Mouse (Mus musculus): ENCODE data around the gene Yeats2. TPM values are rescaled to one million over a fixed set of nuclear protein-coding genes. Genes with fewer than 3 reads are reported as not detected.

Gene Yeats2
- polyA plus RNA-seq (2012; fragmentation: generic; extraction: Trizol), result 9.6 TPM
- long read RNA-seq, experiment 1, partial matches to known transcripts, result 1 of 3 reads
- long read RNA-seq, experiment 1, other reads (novel, unspliced or antisense), result 2 of 3 reads
- long read RNA-seq, experiment 2, full-length matches to known transcripts, result 28 of 62 reads
- long read RNA-seq, experiment 2, partial matches to known transcripts, result 7 of 62 reads
- long read RNA-seq, experiment 2, other reads (novel, unspliced or antisense), result 27 of 62 reads

- TF ChIP-seq USF1 (IDR thresholded peaks at IDR 0.05; ENCODE audit: low read depth) (no peak), FOSL1 (IDR thresholded peaks at IDR 0.05; ENCODE audit: insufficient read depth, low read length, poor library complexity, severe bottlenecking) (no peak), CEBPB (IDR thresholded peaks at IDR 0.05; ENCODE audit: low read depth) (peak; percentile 42), MYOD1 (IDR thresholded peaks at IDR 0.05; ENCODE audit: control insufficient read depth, insufficient read length, low read depth) (no peak), MYOG (IDR thresholded peaks at IDR 0.05; ENCODE audit: control insufficient read depth, extremely low read depth, insufficient read length) (no peak), MAX (IDR thresholded peaks at IDR 0.05) (peak; percentile 36), CTCF (IDR thresholded peaks at IDR 0.05; ENCODE audit: control insufficient read depth, insufficient read depth, insufficient read length) (no peak)
- Histone ChIP-seq H3K79me3 (ENCODE audit: low read depth) (peaks cover 47% of the 10 kb centered on the region), H3ac (ENCODE audit: control insufficient read depth, insufficient read length, low read depth) (peak within 1 kb of the TSS; percentile 70), H3K79me2 (ENCODE audit: control insufficient read depth, insufficient read depth) (peaks cover 49% of the 10 kb centered on the region), H3K4me3 (ENCODE audit: insufficient read depth, poor library complexity, severe bottlenecking) (peak within 1 kb of the TSS; percentile 78), H3K36me3 (ENCODE audit: control insufficient read depth, insufficient read depth) (no peaks in the 10 kb centered on the region), H3K27me3 (ENCODE audit: control insufficient read depth, insufficient read depth, insufficient read length) (no peaks in the 10 kb centered on the region)
Measured at GRCm38 (mm10) chr16:20140772-20141531, at the start of gene Yeats2. Gene Yeats2, plus strand, starts transcription at chr16:20141063.

GRCm38 (mm10) chr16:20095966-20096365 lies 44.9 kb upstream of the Yeats2 start:
- Histone ChIP-seq H3K79me2 (ENCODE audit: control insufficient read depth, insufficient read depth) (no peaks in the 10 kb centered on the region), H3K27me3 (ENCODE audit: control insufficient read depth, insufficient read depth, insufficient read length) (no peaks in the 10 kb centered on the region), H3K4me3 (ENCODE audit: insufficient read depth, poor library complexity, severe bottlenecking) (no peak overlapping the region), H3K79me3 (ENCODE audit: low read depth) (no peaks in the 10 kb centered on the region), H3K36me3 (ENCODE audit: control insufficient read depth, insufficient read depth) (no peaks in the 10 kb centered on the region), H3ac (ENCODE audit: control insufficient read depth, insufficient read length, low read depth) (no peak overlapping the region)
- no peak for TF ChIP-seq CEBPB (IDR thresholded peaks at IDR 0.05; ENCODE audit: low read depth)
- TF ChIP-seq MAX (IDR thresholded peaks at IDR 0.05), result no peak
- TF ChIP-seq MYOD1 (IDR thresholded peaks at IDR 0.05; ENCODE audit: control insufficient read depth, insufficient read length, low read depth), result no peak
- no peak for TF ChIP-seq MYOG (IDR thresholded peaks at IDR 0.05; ENCODE audit: control insufficient read depth, extremely low read depth, insufficient read length)
- no peak for TF ChIP-seq CTCF (IDR thresholded peaks at IDR 0.05; ENCODE audit: control insufficient read depth, insufficient read depth, insufficient read length)
- no peak for TF ChIP-seq FOSL1 (IDR thresholded peaks at IDR 0.05; ENCODE audit: insufficient read depth, low read length, poor library complexity, severe bottlenecking)
- no peak for TF ChIP-seq USF1 (IDR thresholded peaks at IDR 0.05; ENCODE audit: low read depth)

GRCm38 (mm10) chr16:20097069-20097710 lies 43.7 kb upstream of the Yeats2 start, which contains the start of gene Klhl24:
Gene Klhl24, plus strand, starts transcription at chr16:20097542.
- no peaks in the 10 kb centered on the region for H3K36me3 ChIP-seq (ENCODE audit: control insufficient read depth, insufficient read depth)
- TF ChIP-seq FOSL1 (IDR thresholded peaks at IDR 0.05; ENCODE audit: insufficient read depth, low read length, poor library complexity, severe bottlenecking) (no peak), USF1 (IDR thresholded peaks at IDR 0.05; ENCODE audit: low read depth) (peak; percentile 79), MYOG (IDR thresholded peaks at IDR 0.05; ENCODE audit: control insufficient read depth, extremely low read depth, insufficient read length) (no peak), CTCF (IDR thresholded peaks at IDR 0.05; ENCODE audit: control insufficient read depth, insufficient read depth, insufficient read length) (no peak), CEBPB (IDR thresholded peaks at IDR 0.05; ENCODE audit: low read depth) (no peak), MYOD1 (IDR thresholded peaks at IDR 0.05; ENCODE audit: control insufficient read depth, insufficient read length, low read depth) (no peak), MAX (IDR thresholded peaks at IDR 0.05) (peak; percentile 41)
- H3K79me2 ChIP-seq (ENCODE audit: control insufficient read depth, insufficient read depth), result no peaks in the 10 kb centered on the region
- H3K79me3 ChIP-seq (ENCODE audit: low read depth), result no peaks in the 10 kb centered on the region
- peak within 1 kb of the TSS; percentile 73 for H3ac ChIP-seq (ENCODE audit: control insufficient read depth, insufficient read length, low read depth)
- H3K4me3 ChIP-seq (ENCODE audit: insufficient read depth, poor library complexity, severe bottlenecking), result peak within 1 kb of the TSS; percentile 66
- no peaks in the 10 kb centered on the region for H3K27me3 ChIP-seq (ENCODE audit: control insufficient read depth, insufficient read depth, insufficient read length)

- Histone ChIP-seq H3K27me3 (ENCODE audit: control insufficient read depth, insufficient read depth, insufficient read length) (no peaks in the 10 kb centered on the region), H3ac (ENCODE audit: control insufficient read depth, insufficient read length, low read depth) (peak overlapping the region; percentile 73), H3K36me3 (ENCODE audit: control insufficient read depth, insufficient read depth) (no peaks in the 10 kb centered on the region), H3K79me2 (ENCODE audit: control insufficient read depth, insufficient read depth) (no peaks in the 10 kb centered on the region), H3K79me3 (ENCODE audit: low read depth) (no peaks in the 10 kb centered on the region), H3K4me3 (ENCODE audit: insufficient read depth, poor library complexity, severe bottlenecking) (peak overlapping the region; percentile 66)
- TF ChIP-seq CEBPB (IDR thresholded peaks at IDR 0.05; ENCODE audit: low read depth), result peak; percentile 77
- TF ChIP-seq FOSL1 (IDR thresholded peaks at IDR 0.05; ENCODE audit: insufficient read depth, low read length, poor library complexity, severe bottlenecking), result no peak
- TF ChIP-seq CTCF (IDR thresholded peaks at IDR 0.05; ENCODE audit: control insufficient read depth, insufficient read depth, insufficient read length), result no peak
Measured at GRCm38 (mm10) chr16:20097711-20098374, 43.0 kb upstream of the Yeats2 start.

- H3K36me3 ChIP-seq (ENCODE audit: control insufficient read depth, insufficient read depth), result no peaks in the 10 kb centered on the region
Measured at GRCm38 (mm10) chr16:20098375-20098727, 42.5 kb upstream of the Yeats2 start.

More at GRCm38 (mm10) chr16:20098375-20098727, 42.5 kb upstream of the Yeats2 start:
- H3K27me3 ChIP-seq (ENCODE audit: control insufficient read depth, insufficient read depth, insufficient read length), result no peaks in the 10 kb centered on the region
- H3K79me3 ChIP-seq (ENCODE audit: low read depth), result no peaks in the 10 kb centered on the region
- peak overlapping the region; percentile 19 for H3ac ChIP-seq (ENCODE audit: control insufficient read depth, insufficient read length, low read depth)
- H3K79me2 ChIP-seq (ENCODE audit: control insufficient read depth, insufficient read depth), result no peaks in the 10 kb centered on the region
- TF ChIP-seq MYOD1 (IDR thresholded peaks at IDR 0.05; ENCODE audit: control insufficient read depth, insufficient read length, low read depth) (no peak), MYOG (IDR thresholded peaks at IDR 0.05; ENCODE audit: control insufficient read depth, extremely low read depth, insufficient read length) (no peak), USF1 (IDR thresholded peaks at IDR 0.05; ENCODE audit: low read depth) (no peak), CTCF (IDR thresholded peaks at IDR 0.05; ENCODE audit: control insufficient read depth, insufficient read depth, insufficient read length) (no peak), MAX (IDR thresholded peaks at IDR 0.05) (no peak)
- H3K4me3 ChIP-seq (ENCODE audit: insufficient read depth, poor library complexity, severe bottlenecking), result peak overlapping the region; percentile 66
